Mouse (Mus musculus) left cerebral cortex, postnatal 36 days (tissue): ENCODE results near the gene Fbxo11. TPM values are rescaled to one million over a fixed set of nuclear protein-coding genes. Genes with fewer than 3 reads are reported as not detected.

Experiments
- DNase-seq, 2 experiments: peaks; one replicate each; pipeline ENCODE4 v3.0.0; 2021 to 2022; ENCODE audit warnings: low spot score in 2 of 2, mixed read lengths in 1 of 2
- intact Hi-C: fragments of 180-260 bp; cut with DNase I; formaldehyde crosslinking; loops from one replicate; pipeline ENCODE4 v1.15.1; 2025
- total RNA-seq, 2 experiments: library from RNA; stranded (reverse); gene quantifications; 2 replicates each; pipeline ENCODE4 v1.2.3; 2021

Fbxo11 gene
- total RNA-seq: 100 to 1,000 TPM; 106 to 122 TPM

- intact Hi-C loops: loop anchor here (2.0 to 10.0 kb wide), 4 partner anchors 83 to 466 kb away; partner anchors contain the start of genes Foxn2 and Ppp1r21
- peak; percentile 64 to 72 for DNase-seq
These were observed at the start of gene Fbxo11 for GRCm38 (mm10) chr17:88065031-88065800. Fbxo11 (minus strand) TSS chr17:88065291.

GRCm38 (mm10) chr17:88113883-88114229 lies 48.8 kb upstream of the Fbxo11 start:
- no peak for DNase-seq
- intact Hi-C loops: no loop called here

- intact Hi-C loops: no loop called here
- DNase-seq: no peak
These were observed 48.2 kb upstream of the Fbxo11 start for GRCm38 (mm10) chr17:88113015-88113882.

GRCm38 (mm10) chr17:88111865-88112645 lies 47.0 kb upstream of the Fbxo11 start:
- DNase-seq: no peak
- intact Hi-C loops: no loop called here

- no peak for DNase-seq
- intact Hi-C loops: no loop called here
These were observed 46.1 kb upstream of the Fbxo11 start for GRCm38 (mm10) chr17:88111081-88111796.

- intact Hi-C loops: no loop called here
- no peak for DNase-seq
These were observed 42.6 kb upstream of the Fbxo11 start for GRCm38 (mm10) chr17:88107708-88108107.

GRCm38 (mm10) chr17:88106365-88106764 lies 41.3 kb upstream of the Fbxo11 start:
- peak; percentile 7 to 10 for DNase-seq
- intact Hi-C loops: no loop called here

- no peak for DNase-seq
- intact Hi-C loops: no loop called here
These were observed 37.5 kb upstream of the Fbxo11 start for GRCm38 (mm10) chr17:88102597-88102996.

GRCm38 (mm10) chr17:88098181-88098852 lies 33.2 kb upstream of the Fbxo11 start:
- no peak for DNase-seq
- intact Hi-C loops: no loop called here

GRCm38 (mm10) chr17:88097543-88097942 lies 32.5 kb upstream of the Fbxo11 start:
- no peak for DNase-seq
- intact Hi-C loops: no loop called here

GRCm38 (mm10) chr17:88096809-88097399 lies 31.8 kb upstream of the Fbxo11 start:
- intact Hi-C loops: no loop called here
- no peak for DNase-seq

- DNase-seq: no peak
- intact Hi-C loops: no loop called here
These were observed 30.6 kb upstream of the Fbxo11 start for GRCm38 (mm10) chr17:88095517-88096198.

GRCm38 (mm10) chr17:88094327-88094726 lies 29.2 kb upstream of the Fbxo11 start:
- no peak for DNase-seq
- intact Hi-C loops: no loop called here

- intact Hi-C loops: no loop called here
- no peak for DNase-seq
These were observed 28.7 kb upstream of the Fbxo11 start for GRCm38 (mm10) chr17:88093798-88094197.

- no peak for DNase-seq
- intact Hi-C loops: no loop called here
These were observed 20.9 kb upstream of the Fbxo11 start for GRCm38 (mm10) chr17:88085976-88086375.

- intact Hi-C loops: no loop called here
- DNase-seq: no peak
These were observed 16.4 kb upstream of the Fbxo11 start for GRCm38 (mm10) chr17:88081446-88081845.

- intact Hi-C loops: no loop called here
- no peak for DNase-seq
These were observed 14.7 kb upstream of the Fbxo11 start for GRCm38 (mm10) chr17:88079771-88080170.

- intact Hi-C loops: no loop called here
- no peak for DNase-seq
These were observed 7.0 kb upstream of the Fbxo11 start for GRCm38 (mm10) chr17:88072047-88072446.
